Mouse (Mus musculus) testis, adult 2 months (tissue): Measurements from ENCODE around the gene Mcfd2.

ENCODE experiments used
- CTCF ChIP-seq: fragments of 200-500 bp; IDR thresholded peaks from 2 replicates; pipeline ENCODE4 v1.5.1; 2012; ENCODE audit warnings: low read depth, mild to moderate bottlenecking, inconsistent platforms, low read length, moderate library complexity; ENCODE audit not compliant: control insufficient read depth, insufficient read depth, insufficient replicate concordance
- POLR2A ChIP-seq: fragments of 200-500 bp; IDR thresholded peaks from 2 replicates; pipeline ENCODE4 v1.6.1; 2012; ENCODE audit warnings: low read depth, mild to moderate bottlenecking, inconsistent platforms, low read length, moderate library complexity; ENCODE audit not compliant: control insufficient read depth

- TF ChIP-seq CTCF: no peak
- no peak for TF ChIP-seq POLR2A
Measured at GRCm38 (mm10) chr17:87285731-87286465, 20.2 kb upstream of the Mcfd2 start.
